Mouse (Mus musculus) midbrain, embryonic 15.5 days (tissue): ENCODE measurements around the gene Aldh1l2. TPM values are rescaled to one million over a fixed set of nuclear protein-coding genes. Genes with fewer than 3 reads are reported as not detected.

Experiments used
- ATAC-seq: fragments of 200-750 bp; cut with Nextera tagmentation; replicated peaks from 2 replicates; pipeline ENCODE4 v1.8.0; 2017; ENCODE audit warnings: moderate TSS enrichment
- H3K27ac ChIP-seq: fragments of 300-500 bp; sonication (generic); 2 replicates; pipeline ENCODE4 v1.5.1; 2015; ENCODE audit warnings: mild to moderate bottlenecking, inconsistent platforms
- H3K27me3 ChIP-seq: fragments of 300-500 bp; sonication (generic); replicated peaks from 2 replicates; pipeline ENCODE4 v1.6.1; 2015; ENCODE audit warnings: inconsistent platforms
- H3K36me3 ChIP-seq: fragments of 300-500 bp; sonication (generic); replicated peaks from 2 replicates; pipeline ENCODE4 v1.6.1; 2015; ENCODE audit warnings: inconsistent platforms
- H3K4me1 ChIP-seq: fragments of 300-500 bp; sonication (generic); 2 replicates; pipeline ENCODE4 v1.6.1; 2015; ENCODE audit warnings: inconsistent platforms
- H3K4me2 ChIP-seq: fragments of 300-500 bp; sonication (generic); 2 replicates; pipeline ENCODE4 v1.6.1; 2015; ENCODE audit warnings: inconsistent platforms, mild to moderate bottlenecking, moderate library complexity
- H3K4me3 ChIP-seq: fragments of 300-500 bp; sonication (generic); 2 replicates; pipeline ENCODE4 v1.5.1; 2015; ENCODE audit warnings: mild to moderate bottlenecking, inconsistent platforms
- H3K9ac ChIP-seq: fragments of 300-500 bp; sonication (generic); 2 replicates; pipeline ENCODE4 v1.6.1; 2015; ENCODE audit warnings: mild to moderate bottlenecking, inconsistent platforms
- H3K9me3 ChIP-seq: fragments of 300-500 bp; sonication (generic); 2 replicates; pipeline ENCODE4 v1.6.1; 2016; ENCODE audit warnings: inconsistent platforms
- WGBS: fragments of 180-500 bp; shearing (Covaris S2); methylation state at CpG from one replicate; pipeline ENCODE4 v1.1.7; 2015; ENCODE audit warnings: mixed read lengths; 5-methylcytosine and 5-hydroxymethylcytosine counted together
- polyA plus RNA-seq: library from polyadenylated mRNA; unstranded; fragments of >200 nt; fragmentation: Nextera tagmentation; extraction: Ambion mirVana; gene quantifications from 2 replicates; pipeline ENCODE4 v1.2.1, GENCODE M21; 2015

The Aldh1l2 gene
- 17.0 and 18.7 TPM in 2 replicates for polyA plus RNA-seq

DNA sequence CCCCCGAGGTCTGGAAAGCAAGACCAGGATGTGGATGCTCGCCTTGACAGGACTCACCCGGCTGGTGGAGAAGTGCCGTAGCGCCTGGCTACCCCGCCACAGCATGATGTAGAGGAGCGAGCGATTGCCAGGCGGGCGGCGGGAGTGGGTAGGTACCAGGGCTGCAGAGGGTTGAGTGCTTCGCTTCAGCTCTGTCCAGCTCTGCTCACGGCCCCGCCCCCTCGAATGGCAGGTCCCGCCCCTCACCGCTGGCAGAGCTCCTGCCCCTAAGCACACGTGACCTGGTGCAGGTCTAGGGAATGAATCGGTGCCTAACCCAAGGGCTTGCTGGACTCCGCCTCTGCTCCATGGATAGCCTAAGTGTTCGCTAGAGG is at the start of gene Aldh1l2:
Aldh1l2 (minus strand) TSS at position 231 of the 374 bp plus-strand sequence.
- Histone ChIP-seq H3K27me3 (0 out of 2 replicates have a peak, but pooled peaks cover 4% of the 10 kb centered on the region), H3K4me1 (peaks cover 11% of the 10 kb centered on the region), H3K9ac (peak within 1 kb of the TSS; percentile 88), H3K9me3 (no peaks in the 10 kb centered on the region), H3K27ac (peak within 1 kb of the TSS; percentile 88), H3K36me3 (no peaks in the 10 kb centered on the region), H3K4me2 (peak within 1 kb of the TSS; percentile 69), H3K4me3 (peak within 1 kb of the TSS; percentile 73)
- WGBS = under 1% methylated on average over 21 of the region's 21 CpGs
- ATAC-seq = peak; percentile 97

DNA sequence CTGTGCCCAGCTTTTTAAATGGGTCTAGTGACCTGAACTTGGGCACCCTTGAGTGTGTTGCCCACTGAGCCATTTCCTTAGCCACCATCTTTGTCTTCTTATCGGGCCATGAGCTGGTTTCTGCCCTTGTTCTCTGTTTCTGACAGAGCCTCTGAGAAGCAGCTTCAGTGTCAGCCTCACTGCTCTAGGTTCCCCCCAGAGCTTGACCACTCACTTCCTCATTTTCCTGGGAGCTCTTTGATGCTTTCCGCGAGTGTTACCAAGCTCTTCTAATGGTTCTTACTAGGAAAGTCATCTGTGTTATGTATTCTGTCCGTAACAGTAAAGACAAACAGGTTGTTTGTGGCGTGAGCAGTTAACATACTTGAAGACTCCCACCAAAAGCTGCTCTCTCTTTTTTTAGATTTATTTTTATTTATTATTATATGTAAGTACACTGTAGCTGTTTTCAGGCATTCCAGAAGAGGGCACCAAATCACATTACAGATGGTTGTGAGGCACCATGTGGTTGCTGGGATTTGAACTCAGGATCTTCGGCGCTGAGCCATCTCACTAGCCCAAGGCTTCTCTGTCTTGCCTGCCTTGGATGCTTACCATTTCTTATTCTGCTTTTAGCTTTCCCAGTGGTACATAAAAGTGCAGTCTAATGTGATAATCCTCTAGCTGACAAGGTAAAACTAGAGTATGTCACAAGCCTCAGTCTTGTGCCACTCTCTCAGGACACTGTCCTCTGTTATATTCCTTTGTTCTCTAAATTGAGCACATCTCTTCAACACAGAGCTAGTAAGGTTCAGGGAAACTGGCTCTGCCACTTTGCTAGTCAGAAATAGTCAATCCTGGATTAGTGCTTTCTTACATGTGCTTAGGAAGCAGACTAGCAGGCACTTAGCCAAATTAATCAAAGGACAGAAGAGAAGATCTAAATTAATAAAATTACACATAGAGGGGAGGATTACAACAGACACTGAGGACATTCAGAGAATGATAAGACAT is 31.8 kb upstream of the Aldh1l2 start:
- no peak for ATAC-seq
- no peaks in the 10 kb centered on the region for H3K27me3 ChIP-seq
- no peaks in the 10 kb centered on the region for H3K4me1 ChIP-seq
- H3K27ac ChIP-seq = no peak overlapping the region
- no peaks in the 10 kb centered on the region for H3K9me3 ChIP-seq
- no peak overlapping the region for H3K4me3 ChIP-seq
- WGBS = 98% methylated on average over 7 of the region's 7 CpGs
- H3K4me2 ChIP-seq = no peak overlapping the region
- H3K36me3 ChIP-seq = peaks cover 52% of the 10 kb centered on the region
- H3K9ac ChIP-seq = no peak overlapping the region

DNA sequence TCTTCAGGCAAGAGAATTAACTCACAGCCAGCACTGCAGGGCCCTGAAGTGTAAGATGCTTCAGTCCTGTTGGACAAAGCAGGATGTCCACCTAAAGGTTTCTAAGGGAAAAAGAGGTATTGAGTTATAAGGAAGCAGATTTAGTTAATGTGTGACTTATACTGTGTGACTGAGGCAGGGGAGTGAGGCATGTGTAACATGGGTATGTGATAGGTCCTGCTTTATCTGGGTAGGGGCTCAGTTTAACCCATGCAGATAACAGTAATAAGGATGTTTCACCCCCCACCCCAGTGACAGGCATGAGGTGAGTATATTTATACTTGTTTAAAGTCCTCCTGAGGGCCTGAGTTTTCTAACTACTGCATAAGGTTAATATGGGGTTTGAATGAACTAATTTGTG is 29.1 kb upstream of the Aldh1l2 start:
- no peak overlapping the region for H3K9ac ChIP-seq
- H3K27me3 ChIP-seq = no peaks in the 10 kb centered on the region
- ATAC-seq = no peak
- H3K27ac ChIP-seq = no peak overlapping the region
- H3K4me1 ChIP-seq = no peaks in the 10 kb centered on the region
- H3K36me3 ChIP-seq = peaks cover 57% of the 10 kb centered on the region
- H3K9me3 ChIP-seq = no peaks in the 10 kb centered on the region
- H3K4me3 ChIP-seq = no peak overlapping the region
- H3K4me2 ChIP-seq = no peak overlapping the region

DNA sequence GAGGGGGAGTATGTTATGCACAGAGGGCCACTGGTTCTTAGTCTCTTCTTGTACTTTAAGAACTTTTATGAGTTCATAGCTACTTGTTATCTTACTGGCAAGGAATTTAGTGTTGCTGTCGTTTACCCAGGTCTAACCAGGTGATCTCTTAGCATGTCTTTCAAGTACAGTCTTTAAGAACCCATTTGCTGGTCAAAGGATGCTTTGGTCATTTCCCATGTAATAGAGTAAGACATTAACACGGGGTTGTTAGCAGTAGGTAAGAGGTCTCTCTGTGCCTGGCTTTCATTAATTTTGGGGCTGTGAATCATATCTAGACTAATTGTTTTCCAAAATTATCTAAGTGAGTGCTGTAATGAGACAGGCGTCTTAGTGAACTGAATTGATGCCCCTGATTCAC is 11.4 kb upstream of the Aldh1l2 start:
- Histone ChIP-seq H3K27me3 (no peaks in the 10 kb centered on the region), H3K4me2 (peak overlapping the region; percentile 56; the same call in 1 of the 2 replicates), H3K9me3 (no peaks in the 10 kb centered on the region), H3K9ac (no peak overlapping the region), H3K36me3 (peaks cover 11% of the 10 kb centered on the region; the same call in 1 of the 2 replicates), H3K4me3 (peak overlapping the region; percentile 87; the same call in 1 of the 2 replicates), H3K4me1 (peaks cover 12% of the 10 kb centered on the region), H3K27ac (no peak overlapping the region)
- 81% methylated on average over 3 of the region's 3 CpGs for WGBS
- ATAC-seq = no peak

DNA sequence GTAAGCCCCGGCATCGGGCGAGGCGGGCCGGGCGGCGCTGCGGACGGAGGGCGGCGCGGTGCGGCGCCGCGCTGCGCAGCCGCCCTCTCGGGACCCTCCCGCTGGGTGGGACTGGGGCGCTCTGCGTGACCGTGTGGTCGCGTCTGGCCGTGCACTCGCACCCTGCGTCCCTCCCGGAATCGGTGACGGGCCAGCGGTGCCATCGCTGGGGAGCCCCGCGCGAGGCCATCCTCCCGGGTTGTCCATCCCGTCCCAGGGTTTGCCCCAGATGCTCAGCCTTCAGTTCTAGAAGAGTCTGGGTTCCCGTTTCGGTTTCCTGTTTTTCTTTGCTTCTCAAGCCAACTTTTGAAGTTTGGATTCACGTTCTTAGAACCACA is 10.2 kb upstream of the Aldh1l2 start:
- H3K4me1 ChIP-seq = peaks cover 12% of the 10 kb centered on the region
- H3K27me3 ChIP-seq = no peaks in the 10 kb centered on the region
- peak overlapping the region; percentile 79 for H3K9ac ChIP-seq
- peak overlapping the region; percentile 56 for H3K4me2 ChIP-seq
- H3K9me3 ChIP-seq = no peaks in the 10 kb centered on the region
- peak overlapping the region; percentile 87 for H3K4me3 ChIP-seq
- 1% methylated on average over 31 of the region's 41 CpGs for WGBS
- ATAC-seq = peak; percentile 92
- peaks cover 6% of the 10 kb centered on the region; the same call in 1 of the 2 replicates for H3K36me3 ChIP-seq
- peak overlapping the region; percentile 90 for H3K27ac ChIP-seq

DNA sequence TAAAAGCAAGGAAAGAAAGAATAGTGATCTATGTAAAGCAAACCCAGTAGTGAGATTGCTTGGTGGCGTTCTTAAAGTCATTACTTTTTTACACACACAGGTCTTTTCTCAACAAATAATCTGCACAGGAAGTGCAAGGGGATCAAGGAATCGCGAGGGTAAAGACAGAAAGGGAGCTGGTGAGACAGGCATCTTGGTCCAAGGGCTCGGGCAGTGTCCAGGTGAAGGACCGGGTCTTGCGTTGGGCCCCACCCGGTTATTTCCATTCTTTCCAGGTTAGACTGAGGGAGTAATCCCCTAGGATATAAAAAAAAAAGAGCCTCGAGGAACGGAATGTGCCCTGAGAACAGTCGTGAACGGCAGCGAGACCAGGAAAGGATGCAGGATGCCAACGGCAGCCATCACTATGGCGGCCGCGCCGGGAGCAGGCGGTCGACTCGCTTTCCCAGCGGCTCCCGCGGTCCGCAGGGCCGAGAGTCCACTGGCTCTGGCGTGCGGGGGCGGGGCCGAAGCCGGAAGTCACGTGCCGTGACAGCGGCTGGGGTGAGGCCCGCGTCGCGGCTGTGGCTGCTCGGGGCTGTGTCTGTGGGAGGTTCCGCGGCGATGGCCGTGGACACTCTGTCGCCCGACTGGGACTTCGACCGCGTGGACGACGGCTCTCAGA is 9.6 kb upstream of the Aldh1l2 start, which contains the start of gene Washc4:
Washc4 (plus strand) TSS at position 314 of the 664 bp plus-strand sequence.
- H3K4me2 ChIP-seq = peak within 1 kb of the TSS; percentile 56
- H3K4me1 ChIP-seq = peaks cover 12% of the 10 kb centered on the region
- H3K9me3 ChIP-seq = no peaks in the 10 kb centered on the region
- peak within 1 kb of the TSS; percentile 87 for H3K4me3 ChIP-seq
- peak within 1 kb of the TSS; percentile 79 for H3K9ac ChIP-seq
- H3K27me3 ChIP-seq = no peaks in the 10 kb centered on the region
- under 1% methylated on average over 48 of the region's 49 CpGs for WGBS
- ATAC-seq = peak; percentile 99
- H3K36me3 ChIP-seq = peaks cover 6% of the 10 kb centered on the region; the same call in 1 of the 2 replicates
- peak within 1 kb of the TSS; percentile 90 for H3K27ac ChIP-seq

DNA sequence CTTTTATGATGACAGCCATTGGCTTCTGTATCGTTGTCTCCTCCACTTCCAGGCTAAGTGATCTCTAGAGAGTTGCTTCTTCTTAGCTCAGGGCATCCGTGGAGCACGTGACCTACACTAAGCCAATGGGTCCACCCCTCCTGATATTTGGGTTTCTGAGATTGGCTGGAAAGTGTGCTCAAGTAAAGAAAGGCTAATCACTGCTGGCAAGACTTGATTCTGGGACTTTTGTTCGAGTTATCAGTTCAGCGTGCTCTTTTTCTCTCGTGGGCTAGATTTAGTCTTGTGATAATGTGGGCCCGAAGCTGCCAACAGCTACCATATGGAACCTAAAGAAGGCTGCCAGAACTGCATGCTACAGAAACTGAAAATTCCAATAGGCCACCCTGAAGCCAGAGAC is 8.3 kb upstream of the Aldh1l2 start:
- Histone ChIP-seq H3K36me3 (no peaks in the 10 kb centered on the region), H3K9me3 (no peaks in the 10 kb centered on the region), H3K4me2 (no peak overlapping the region), H3K27me3 (no peaks in the 10 kb centered on the region), H3K4me3 (no peak overlapping the region), H3K27ac (no peak overlapping the region), H3K9ac (no peak overlapping the region), H3K4me1 (peaks cover 12% of the 10 kb centered on the region)
- ATAC-seq = no peak
- 83% methylated on average over 7 of the region's 7 CpGs for WGBS

DNA sequence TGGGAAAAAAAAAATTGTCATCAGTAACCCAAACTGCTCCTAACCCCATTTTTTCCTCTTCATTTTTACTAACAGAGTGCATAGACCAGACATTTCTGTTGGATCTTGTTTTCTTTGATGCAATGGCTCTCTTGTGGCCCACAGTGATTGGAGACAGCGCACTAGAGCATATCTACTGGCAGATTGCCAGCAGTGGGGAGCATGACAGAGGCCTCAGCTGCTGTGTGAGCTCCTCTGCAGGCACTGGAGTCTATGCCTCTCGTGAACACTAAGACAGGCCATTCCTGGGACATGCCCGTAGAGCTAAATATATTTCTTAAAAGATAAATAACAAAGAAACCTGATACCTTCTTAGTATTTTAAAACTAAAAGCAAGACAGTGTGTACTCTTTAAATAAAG is 6.2 kb upstream of the Aldh1l2 start:
- Histone ChIP-seq H3K4me3 (no peak overlapping the region), H3K4me2 (no peak overlapping the region), H3K36me3 (no peaks in the 10 kb centered on the region), H3K9ac (no peak overlapping the region), H3K4me1 (peaks cover 7% of the 10 kb centered on the region), H3K27ac (no peak overlapping the region), H3K27me3 (0 out of 2 replicates have a peak, but pooled peaks cover 4% of the 10 kb centered on the region), H3K9me3 (no peaks in the 10 kb centered on the region)
- ATAC-seq = no peak
- WGBS = 42% methylated on average over 3 of the region's 3 CpGs

DNA sequence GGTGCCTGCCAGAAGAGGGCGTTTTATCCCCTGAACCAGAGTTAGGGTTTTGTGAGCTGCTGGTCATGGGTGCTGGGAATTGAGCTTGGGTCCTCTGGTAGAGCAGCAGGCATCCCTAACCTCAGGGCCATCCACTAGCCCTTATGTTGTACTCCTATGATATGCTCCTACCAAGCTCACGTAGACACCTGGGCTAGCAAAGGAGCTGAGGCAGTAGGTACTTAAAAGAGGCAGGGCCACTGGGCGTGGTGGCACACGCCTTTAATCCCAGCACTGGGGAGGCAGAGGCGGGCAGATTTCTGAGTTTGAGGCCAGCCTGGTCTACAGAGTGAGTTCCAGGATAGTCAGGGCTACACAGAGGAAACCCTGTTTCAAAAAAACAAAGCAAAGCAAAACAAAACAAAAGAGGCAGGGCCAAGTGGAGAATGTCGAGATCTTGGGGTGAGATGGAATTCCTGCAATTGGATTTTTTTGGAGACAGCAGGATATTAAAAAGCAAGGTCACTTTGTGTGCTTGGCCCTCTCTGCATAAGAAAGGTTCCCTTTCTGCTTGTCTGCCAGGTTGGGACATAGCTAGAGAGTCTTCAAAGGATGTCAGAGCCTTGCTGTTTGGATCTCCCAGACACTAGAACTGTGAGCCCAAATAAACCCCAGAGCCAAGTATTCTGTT is 5.5 kb upstream of the Aldh1l2 start:
- 0 out of 2 replicates have a peak, but pooled peaks cover 4% of the 10 kb centered on the region for H3K27me3 ChIP-seq
- no peaks in the 10 kb centered on the region for H3K36me3 ChIP-seq
- peaks cover under 1% of the 10 kb centered on the region for H3K4me1 ChIP-seq
- no peak overlapping the region for H3K4me3 ChIP-seq
- WGBS = 72% methylated on average over 6 of the region's 6 CpGs
- H3K4me2 ChIP-seq = no peak overlapping the region
- H3K9me3 ChIP-seq = no peaks in the 10 kb centered on the region
- no peak for ATAC-seq
- H3K9ac ChIP-seq = no peak overlapping the region
- no peak overlapping the region for H3K27ac ChIP-seq

DNA sequence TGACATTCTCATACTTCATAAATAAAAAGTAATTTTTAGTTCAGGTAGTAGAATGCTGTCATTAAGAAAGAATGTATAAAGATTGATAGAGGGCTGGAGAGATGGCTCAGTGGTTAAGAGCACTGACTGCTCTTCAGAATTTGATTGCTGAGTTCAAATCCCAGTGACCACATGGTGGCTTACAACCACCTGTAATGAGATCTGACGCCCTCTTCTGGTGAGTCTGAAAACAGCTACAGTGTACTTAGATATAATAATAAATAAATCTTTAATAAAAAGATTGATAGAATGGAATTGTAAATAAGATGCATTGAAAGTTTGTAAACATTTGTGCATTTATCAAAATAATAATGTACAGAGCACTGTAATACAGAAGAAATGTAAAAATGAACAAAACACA is 2.5 kb upstream of the Aldh1l2 start:
- no peak for ATAC-seq
- Histone ChIP-seq H3K9me3 (no peaks in the 10 kb centered on the region), H3K27me3 (0 out of 2 replicates have a peak, but pooled peaks cover 4% of the 10 kb centered on the region), H3K9ac (no peak overlapping the region), H3K4me3 (no peak overlapping the region), H3K36me3 (no peaks in the 10 kb centered on the region), H3K27ac (no peak overlapping the region), H3K4me2 (no peak overlapping the region), H3K4me1 (peaks cover 11% of the 10 kb centered on the region)
- WGBS = 10% methylated on average over 1 of the region's 1 CpGs

DNA sequence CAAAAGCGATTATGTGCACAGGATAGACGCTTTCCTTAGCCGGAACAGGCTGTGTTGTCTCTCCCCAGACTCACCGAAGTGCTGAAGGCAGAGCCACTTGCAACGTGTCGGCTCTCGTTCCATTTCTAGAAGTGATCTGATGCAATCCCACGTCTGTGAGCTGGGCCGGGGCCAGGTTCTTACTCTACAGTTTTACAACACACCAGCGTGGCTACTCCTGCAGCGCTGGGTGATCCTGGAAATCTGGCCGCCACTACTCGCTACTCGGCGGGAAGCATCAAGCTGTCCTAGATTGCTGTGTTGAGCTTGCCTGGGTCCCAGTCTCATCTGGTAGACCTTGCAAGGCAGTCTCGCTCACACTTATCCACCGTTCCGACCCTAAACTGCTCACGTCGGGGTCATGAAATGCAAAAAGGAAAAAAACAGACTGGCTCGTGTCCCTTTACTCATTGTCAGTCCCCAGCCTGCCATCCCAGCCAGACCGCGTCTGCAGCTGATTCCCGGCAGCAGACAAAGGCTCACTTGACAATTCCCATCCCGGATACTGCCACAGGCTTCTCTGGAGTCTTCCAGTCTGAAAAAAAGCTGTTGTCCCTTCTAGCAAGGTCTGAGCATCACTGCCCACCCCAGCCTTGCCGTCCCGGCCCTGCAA is 556 bp downstream of the Aldh1l2 start:
- Histone ChIP-seq H3K4me3 (peak overlapping the region; percentile 73), H3K9me3 (no peaks in the 10 kb centered on the region), H3K9ac (peak overlapping the region; percentile 88), H3K27me3 (0 out of 2 replicates have a peak, but pooled peaks cover 4% of the 10 kb centered on the region), H3K27ac (peak overlapping the region; percentile 88), H3K4me1 (peaks cover 11% of the 10 kb centered on the region), H3K4me2 (peak overlapping the region; percentile 69), H3K36me3 (no peaks in the 10 kb centered on the region)
- ATAC-seq = peak; percentile 69
- WGBS = 1% methylated on average over 27 of the region's 27 CpGs
